Mouse (Mus musculus) spleen, adult 2 months (tissue): ENCODE measurements around the gene Ranbp3.

Experiments
- CTCF ChIP-seq: fragments of 200-500 bp; IDR thresholded peaks from 2 replicates; pipeline ENCODE4 v1.5.1; 2011; ENCODE audit warnings: mild to moderate bottlenecking, inconsistent platforms; ENCODE audit not compliant: insufficient read depth, insufficient read length, insufficient replicate concordance; ENCODE audit errors: extremely low read depth
- POLR2A ChIP-seq: fragments of 200-500 bp; IDR thresholded peaks from 2 replicates; pipeline ENCODE4 v1.6.1; 2011; ENCODE audit warnings: low read depth, low read length, inconsistent platforms

DNA sequence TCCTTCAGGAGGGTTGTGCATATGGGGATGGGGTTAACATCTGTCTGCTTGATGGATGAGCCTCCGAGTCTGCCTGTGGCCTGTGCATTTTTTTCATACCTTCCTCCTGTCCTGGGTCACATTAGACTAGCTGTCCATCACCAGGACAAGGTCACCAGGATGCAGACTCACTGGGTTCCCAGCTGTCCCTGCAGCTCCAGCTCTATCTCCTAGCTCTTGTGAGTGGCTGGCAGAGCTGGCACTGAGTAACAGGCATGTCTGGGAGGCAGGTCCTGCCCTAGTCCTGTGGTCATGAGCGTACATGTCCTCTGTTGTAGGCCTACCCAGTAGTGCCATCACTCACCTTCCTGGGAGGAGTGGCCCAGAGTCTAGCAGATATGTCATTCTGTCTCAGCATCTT, 27.4 kb downstream of the Ranbp3 start:
- TF ChIP-seq CTCF (no peak), POLR2A (no peak)
